8 mouse cellular contexts compared by ENCODE assay signal in genomic region chr10:98914810-98915241, GRCm38 (mm10). TPM values are rescaled to one million over a fixed set of nuclear protein-coding genes. Genes with fewer than 3 reads are reported as not detected.
DNase-seq lines count a peak whose midpoint lies in the region; ATAC-seq lines count a peak whose summit lies in the region.

No protein-coding gene starts in this region.

- no peaks in the 10 kb centered on the region for H3K36me3 ChIP-seq in intestine, embryonic 15.5 days
- no peaks in the 10 kb centered on the region for H3K36me3 ChIP-seq in midbrain, embryonic 10.5 days

- H3K9ac ChIP-seq in intestine, embryonic 15.5 days = peak overlapping the region; percentile 93

- no peaks in the 10 kb centered on the region for H3K27me3 ChIP-seq in intestine, embryonic 15.5 days (replicated peaks)
- peaks cover 10% of the 10 kb centered on the region; the same call in 1 of the 2 replicates for H3K27me3 ChIP-seq in midbrain, embryonic 10.5 days (ENCODE audit: low read depth, poor library complexity, severe bottlenecking)

- peak overlapping the region; percentile 100 for H3K27ac ChIP-seq in intestine, embryonic 15.5 days
- H3K27ac ChIP-seq in midbrain, embryonic 10.5 days (replicated peaks) = peak overlapping the region; percentile 98

- DNase-seq in 3134 (ENCODE audit: extremely low read depth, insufficient read length, low spot score) = peak; percentile 86
- DNase-seq in adrenal gland, postnatal 10 days = peak; percentile 91
- DNase-seq in embryo, embryonic 11.5 days (ENCODE audit: low read depth, low spot score) = peak; percentile 63
- peak; percentile 78 to 83 for DNase-seq in gastrocnemius, postnatal 36 days
- peak; percentile 81 to 84 for DNase-seq in left cerebral cortex, postnatal 36 days (ENCODE audit: low spot score in 2 of 2)
- DNase-seq in midbrain, embryonic 10.5 days (ENCODE audit: low spot score) = peak; percentile 80
- peak; percentile 68 to 74 for DNase-seq in right cerebral cortex, postnatal 36 days (ENCODE audit: low spot score in 2 of 2)

- peak overlapping the region; percentile 67 for H3K4me2 ChIP-seq in intestine, embryonic 15.5 days (replicated peaks)

- ATAC-seq in intestine, embryonic 15.5 days = peak; percentile 89

- under 1% methylated on average over 53 of the region's 62 CpGs for WGBS in intestine, embryonic 15.5 days
- WGBS in midbrain, embryonic 10.5 days = under 1% methylated on average over 53 of the region's 62 CpGs

- 0 out of 2 replicates have a peak, but pooled peaks cover 6% of the 10 kb centered on the region for H3K4me1 ChIP-seq in intestine, embryonic 15.5 days (replicated peaks)
- H3K4me1 ChIP-seq in midbrain, embryonic 10.5 days = peaks cover 18% of the 10 kb centered on the region

- H3K4me3 ChIP-seq in intestine, embryonic 15.5 days (replicated peaks) = peak overlapping the region; percentile 91
- peak overlapping the region; percentile 97 for H3K4me3 ChIP-seq in midbrain, embryonic 10.5 days

- intact Hi-C loops in gastrocnemius, postnatal 36 days (cut with DNase I) = loop anchor here (5.0 kb wide), 2 partner anchors 72 to 87 kb away; no protein-coding TSS in a partner anchor
- intact Hi-C loops in left cerebral cortex, postnatal 36 days (cut with DNase I) = loop anchor here (5.0 to 10.0 kb wide), 8 partner anchors 102 to 1203 kb away; no protein-coding TSS in a partner anchor

- H3K9me3 ChIP-seq in intestine, embryonic 15.5 days = no peaks in the 10 kb centered on the region
- no peaks in the 10 kb centered on the region for H3K9me3 ChIP-seq in midbrain, embryonic 10.5 days (replicated peaks)

RNA-seq across cellular contexts. Expression of gene Atp2b1, which starts 0.6 kb away (rescaled TPM):
- total RNA-seq in adrenal gland, postnatal 10 days (2021) = 10 to 100 TPM; 53.1 to 57.7 TPM
- total RNA-seq in gastrocnemius, postnatal 36 days (2021) = 10 to 100 TPM; 58.2 to 67.0 TPM
- 155 and 176 TPM in 2 replicates for polyA plus RNA-seq in intestine, embryonic 15.5 days (2015; fragmentation: Nextera tagmentation; extraction: Ambion mirVana)
- total RNA-seq in left cerebral cortex, postnatal 36 days (2021) = 100 to 1,000 TPM; 707 to 758 TPM
- polyA plus RNA-seq in midbrain, embryonic 10.5 days (2016; fragmentation: Nextera tagmentation; extraction: Ambion mirVana) = 80.8 and 83.9 TPM in 2 replicates

Comparison
In these comparisons a context has a peak if more than half of its experiments do, and no peak if none do; other contexts are left out.
1. Peak in every context shown above with its lines: DNase-seq, ATAC-seq, H3K4me3 ChIP-seq and H3K27ac ChIP-seq.
2. RNA of gene Atp2b1, which starts 0.6 kb away (total RNA-seq): 707 to 758 TPM in left cerebral cortex, postnatal 36 days; 58.2 to 67.0 TPM in gastrocnemius, postnatal 36 days and 53.1 to 57.7 TPM in adrenal gland, postnatal 10 days; every median in the first group is over 10 times any median in the second.